Mouse (Mus musculus) urinary bladder, postnatal 4 days (tissue): ENCODE results near the gene Angptl7.

Experiments used
- DNase-seq, 2 experiments: peaks; one replicate each; pipeline ENCODE4 v3.0.0; 2021 to 2022; ENCODE audit warnings: low spot score in 2 of 2

Gene Angptl7

DNA sequence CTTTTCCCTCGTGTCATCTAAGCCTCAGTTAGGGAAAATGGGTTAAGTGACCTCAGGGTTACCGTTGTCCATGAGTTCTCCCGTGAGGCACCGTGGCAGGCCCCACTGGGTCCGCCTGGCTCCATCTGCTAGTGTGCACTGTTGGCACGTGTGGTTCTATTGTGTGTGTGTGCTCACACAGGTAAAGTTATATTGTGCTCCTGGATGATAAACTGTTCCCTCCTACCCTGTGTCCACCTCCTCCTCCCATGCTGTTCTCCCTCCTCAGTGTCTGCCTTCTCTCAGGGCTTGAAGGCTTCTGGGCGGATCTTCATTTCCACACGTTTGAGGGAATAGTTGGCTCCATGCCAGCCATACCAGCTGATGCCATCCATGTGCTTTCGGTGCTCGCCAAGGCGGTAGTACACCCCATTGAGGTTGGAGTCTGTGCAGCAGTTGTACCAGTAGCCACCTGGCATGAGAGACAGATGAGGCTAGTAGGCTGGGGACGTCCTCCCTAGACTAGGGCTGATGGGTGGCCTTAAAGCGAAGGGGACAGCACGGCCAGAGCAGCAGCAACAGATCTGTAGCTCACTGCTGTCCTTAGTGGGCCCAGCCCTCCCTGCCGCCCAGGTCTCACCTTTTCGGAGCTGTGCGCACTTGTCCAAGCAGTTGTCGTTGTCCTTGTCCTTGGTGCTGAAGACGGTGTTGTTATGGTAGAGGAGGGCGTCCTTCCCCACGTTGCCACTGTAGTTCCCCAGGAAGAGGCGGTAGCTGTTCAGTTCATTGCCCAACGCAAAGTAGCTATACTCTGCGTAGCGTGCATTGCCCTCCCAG is 4.2 kb downstream of the Angptl7 start:
- no peak for DNase-seq

DNA sequence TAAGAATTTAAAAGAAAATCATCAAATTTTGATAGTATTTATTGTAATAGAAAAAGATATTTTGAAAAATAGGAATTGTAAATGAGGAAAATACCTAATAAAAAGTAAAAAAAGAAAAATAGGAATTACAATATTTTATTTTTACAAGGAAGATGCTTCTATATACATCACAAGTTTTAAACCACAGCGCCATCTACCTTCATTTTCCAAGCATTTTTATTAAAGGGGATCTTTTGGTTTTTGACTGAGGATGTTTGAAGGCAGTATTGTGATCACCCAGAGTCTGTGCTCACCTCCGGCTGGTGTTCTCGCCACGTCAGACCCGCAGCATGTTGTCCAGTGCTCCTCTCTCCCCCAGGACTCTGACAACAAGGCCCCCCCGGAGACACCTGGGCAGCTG is 5.1 kb downstream of the Angptl7 start:
- no peak for DNase-seq

DNA sequence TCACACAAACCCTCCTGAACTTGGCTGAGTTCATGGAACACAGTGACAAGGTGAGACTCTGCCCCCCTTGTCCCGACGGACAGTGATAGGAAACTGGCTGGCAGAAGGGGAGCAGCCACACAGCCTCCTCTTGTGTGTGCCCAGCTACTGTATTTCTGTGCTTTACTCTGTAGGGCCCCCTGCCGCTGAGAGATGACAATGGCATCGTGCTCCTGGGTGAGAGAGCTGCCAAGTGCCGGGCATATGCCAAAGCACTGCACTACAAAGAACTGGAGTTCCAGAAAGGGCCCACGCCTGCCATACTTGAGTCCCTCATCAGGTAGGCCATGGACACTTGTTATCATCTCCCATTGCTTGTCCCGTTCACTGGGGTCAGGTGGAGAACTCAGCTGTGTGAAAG is 8.8 kb downstream of the Angptl7 start:
- DNase-seq: no peak

DNA sequence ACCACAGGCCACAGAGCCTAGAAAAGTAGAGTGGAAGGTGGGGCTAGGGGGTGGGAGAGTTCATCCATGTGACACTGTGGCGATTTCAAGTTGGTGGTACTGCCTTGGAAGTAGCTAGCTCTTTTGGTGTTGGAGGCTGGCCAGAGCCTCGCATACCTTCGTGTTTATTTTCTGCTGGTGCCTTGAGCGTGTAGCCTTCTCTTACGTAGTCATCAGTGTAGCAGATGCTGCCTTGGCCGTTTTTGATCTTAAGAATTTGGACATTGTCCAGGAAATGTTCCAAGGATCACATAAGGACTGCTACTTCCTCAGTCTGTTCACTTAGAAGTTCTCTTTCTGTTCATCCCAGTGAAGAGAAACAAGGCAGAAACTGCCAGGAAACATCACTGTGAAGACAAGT is 9.8 kb downstream of the Angptl7 start:
- DNase-seq: peak in 1 of 2 experiments; percentile 39

DNA sequence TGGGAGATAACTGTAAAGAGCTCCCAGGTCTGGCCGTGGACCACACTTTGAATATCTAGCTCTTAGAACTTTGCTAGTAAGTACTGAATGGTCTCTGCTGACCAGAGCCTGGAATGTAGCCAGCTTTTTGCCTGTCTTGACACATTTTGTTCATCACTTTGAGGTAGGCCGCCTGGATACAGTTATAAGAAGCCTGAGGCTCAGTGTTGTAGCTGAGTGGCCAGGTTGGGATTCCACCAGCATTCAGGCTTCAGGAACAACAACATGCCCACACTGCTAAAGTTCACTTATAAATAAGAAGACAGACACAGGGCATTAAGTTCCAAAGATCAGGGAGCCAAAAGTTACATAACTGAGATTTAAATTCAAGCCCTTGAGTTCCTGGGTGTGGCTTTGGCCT is 12.4 kb downstream of the Angptl7 start:
- no peak for DNase-seq

DNA sequence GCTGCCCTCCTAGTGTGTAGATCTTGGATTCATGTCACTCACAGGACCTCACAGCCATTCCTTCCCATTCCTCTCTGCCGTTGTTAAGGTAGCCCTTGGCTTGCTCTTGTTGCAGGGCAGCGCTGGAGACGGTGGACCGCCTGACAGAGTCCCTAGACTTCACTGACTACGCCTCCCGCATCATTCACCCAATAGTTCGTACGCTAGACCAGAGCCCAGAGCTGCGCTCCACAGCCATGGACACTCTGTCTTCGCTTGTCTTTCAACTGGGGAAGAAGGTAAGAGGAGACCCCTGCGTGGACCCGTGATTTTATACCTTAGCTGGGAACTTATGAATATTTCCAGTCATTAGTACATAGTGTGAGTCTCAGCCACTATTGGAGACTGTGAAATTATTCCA is 15.7 kb downstream of the Angptl7 start:
- DNase-seq: no peak

DNA sequence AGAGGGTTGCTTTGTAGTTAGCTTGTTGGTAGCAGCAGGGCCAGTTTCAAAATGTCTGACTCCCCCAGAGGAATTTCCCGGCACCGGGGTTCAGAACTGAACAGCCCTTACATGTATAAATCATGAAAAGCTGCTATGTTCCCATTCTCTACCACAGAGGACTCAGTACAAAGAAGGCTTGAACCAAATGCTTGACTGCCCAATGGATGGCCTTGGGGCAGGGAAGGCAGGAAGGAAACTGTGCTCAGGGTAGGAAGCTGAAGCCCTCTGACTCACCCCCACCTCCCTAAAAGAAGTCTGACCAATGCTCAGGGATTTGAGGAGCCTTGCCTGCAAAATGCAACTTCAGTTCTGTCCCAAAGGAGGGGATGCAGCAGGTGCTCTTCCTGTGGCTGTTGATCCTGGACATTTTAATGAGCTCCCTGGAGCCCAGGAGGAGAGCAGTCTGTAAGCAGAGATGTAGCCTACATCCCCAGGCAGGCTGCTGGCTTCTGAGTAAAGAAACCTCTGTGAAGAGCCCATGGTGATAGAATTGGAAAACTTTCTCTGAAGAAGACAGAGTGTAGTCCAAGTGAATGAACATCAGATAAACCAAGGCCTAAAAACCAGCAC is 18.6 kb downstream of the Angptl7 start:
- no peak for DNase-seq

DNA sequence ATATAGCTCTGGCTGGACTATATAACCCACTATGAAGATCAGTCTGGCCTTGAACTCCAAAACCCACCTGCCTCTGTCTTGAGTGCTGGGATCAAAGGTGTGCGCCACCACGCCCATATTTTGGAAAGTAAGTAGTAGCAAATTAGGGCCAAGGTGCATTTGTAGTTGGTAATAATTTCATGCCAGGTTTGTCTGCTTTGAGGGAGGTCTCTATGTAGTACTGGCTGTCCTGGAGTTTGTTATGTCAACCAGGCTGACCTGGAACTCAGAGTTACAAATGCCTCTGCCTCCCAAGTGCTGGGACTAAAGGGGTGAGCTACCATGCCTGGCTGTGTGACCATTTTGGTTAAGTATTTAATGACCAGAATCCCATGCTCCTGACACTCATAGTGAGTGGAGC is 20.0 kb downstream of the Angptl7 start:
- DNase-seq: no peak

DNA sequence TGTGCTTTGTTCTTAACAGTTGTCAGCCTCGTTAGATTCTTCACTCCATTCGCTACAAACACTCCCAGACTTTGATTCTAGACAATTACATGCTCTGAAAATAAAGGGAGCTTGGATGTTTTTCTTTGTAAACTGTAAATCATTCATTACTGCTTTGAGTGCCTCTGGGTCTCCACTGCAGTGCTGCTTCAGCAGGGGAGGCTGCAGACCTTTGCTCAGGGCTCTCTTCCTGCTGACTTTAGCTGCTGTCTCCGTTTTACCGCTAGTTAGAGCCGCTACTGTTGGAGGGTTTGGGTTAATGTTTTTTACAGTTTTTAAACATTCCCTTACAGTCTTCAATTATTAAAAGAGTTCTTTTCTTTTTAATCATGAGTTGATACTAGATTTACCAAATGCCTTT is 26.8 kb downstream of the Angptl7 start:
- DNase-seq: no peak

DNA sequence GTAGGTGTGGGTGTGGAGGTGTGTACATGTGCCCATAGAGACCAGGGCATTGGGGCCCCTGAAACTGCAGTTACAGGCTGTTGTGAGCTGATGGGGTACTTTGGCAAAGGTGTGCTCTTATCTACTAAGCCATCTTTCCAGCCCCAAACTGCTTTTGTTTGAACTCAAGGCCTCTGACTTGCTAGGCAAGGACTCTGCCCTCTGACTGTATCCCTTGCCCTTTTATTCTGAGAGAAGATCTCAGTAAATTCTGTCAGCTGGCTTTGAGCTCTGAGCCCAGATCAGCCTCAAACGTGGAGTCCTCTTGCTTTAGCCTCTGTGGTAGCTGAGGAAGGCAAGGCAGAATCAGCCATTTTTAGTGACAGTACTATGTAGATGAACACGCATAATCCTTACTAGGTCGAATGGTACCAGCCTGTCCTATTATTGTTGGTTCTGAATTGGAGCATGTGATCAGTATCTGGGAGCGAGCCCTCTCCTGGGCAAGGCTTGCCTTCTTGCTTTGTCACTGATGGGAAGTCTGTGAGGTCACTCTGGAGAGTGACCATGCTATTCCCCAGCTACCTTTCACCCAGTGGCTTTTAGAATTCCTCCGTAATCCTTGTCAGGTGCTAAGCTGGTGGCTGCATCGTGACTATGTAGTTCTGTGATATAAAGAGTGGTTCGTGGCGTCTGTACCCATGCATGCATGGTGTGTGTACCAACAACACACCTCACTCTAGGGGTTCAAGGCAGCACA is 27.7 kb downstream of the Angptl7 start:
- no peak for DNase-seq

DNA sequence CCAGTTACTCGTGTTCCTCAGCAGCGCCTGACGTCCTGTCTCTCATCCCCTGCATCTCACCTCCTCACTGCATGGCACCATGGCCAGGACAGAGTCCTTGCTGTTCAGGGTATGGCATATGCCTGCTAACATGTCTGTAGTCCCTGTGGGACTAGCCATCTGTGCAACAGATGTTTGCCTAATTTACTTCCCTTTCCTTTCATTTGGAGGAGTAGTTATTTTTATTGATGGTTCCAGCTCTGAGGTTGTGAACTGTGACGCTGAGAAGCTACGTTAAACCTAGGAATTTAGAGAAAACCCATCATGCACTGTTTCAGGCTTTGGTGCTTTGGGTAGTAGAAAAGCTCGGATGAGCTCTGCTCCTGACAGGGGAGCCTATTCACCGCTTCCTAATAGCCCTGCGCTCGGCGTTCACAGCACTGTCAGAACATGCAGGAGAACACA is 28.9 kb downstream of the Angptl7 start:
- no peak for DNase-seq

DNA sequence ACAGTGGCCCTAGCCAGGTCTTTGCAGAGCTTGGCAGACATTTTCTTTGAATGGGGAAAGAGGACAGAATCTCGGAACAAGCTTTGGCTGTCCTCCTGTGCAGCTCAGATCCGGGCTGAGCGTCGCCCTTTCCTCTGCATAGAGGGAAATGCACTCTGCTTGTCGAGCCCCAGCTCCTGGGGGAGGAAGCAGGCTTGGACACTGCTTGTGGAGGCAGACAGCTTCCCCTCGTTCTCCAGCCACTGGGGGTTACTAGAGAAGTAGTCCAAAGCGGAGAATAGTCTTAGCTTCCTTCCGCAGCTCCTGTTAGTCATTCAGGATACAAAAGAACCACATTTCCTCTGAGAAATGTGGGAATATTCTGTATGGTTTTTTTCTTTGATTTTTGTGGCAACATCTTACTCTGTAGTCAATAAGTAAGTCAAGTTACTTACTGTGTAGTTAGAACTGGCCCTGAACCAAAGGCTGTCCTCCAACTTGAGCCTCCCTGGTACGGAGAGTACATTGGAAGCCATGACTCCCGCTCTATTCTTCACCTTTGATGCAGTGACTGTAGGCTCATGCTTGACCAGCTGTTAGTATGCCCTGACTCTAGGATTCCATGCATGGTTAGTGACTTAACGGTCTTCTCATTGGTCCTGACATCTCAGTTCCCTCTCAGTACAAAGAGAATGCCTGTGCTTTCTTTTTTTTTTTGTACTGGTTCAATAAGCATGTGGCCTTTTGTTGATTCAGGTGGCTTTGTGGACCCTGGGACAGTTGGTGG is 30.6 kb downstream of the Angptl7 start:
- DNase-seq: no peak

DNA sequence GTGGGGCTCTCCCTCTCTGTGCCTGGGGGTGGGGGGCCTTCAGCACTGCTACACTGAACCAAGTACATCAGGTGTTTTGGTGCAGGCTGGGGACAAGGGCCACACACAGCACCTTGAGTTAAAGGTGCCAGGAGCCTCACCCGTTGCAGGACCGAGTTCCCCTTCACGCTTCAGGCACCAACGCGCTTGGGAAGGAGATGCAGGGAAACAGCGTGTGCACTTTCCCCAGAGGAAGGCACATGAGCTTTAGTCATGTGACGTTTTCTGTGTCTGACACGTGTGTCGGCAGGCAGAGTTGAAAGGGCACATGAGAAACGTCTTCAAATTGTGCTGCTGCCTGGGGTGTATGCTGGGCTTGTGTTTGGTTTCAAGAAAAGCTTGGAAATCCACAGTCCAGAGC is 31.9 kb downstream of the Angptl7 start:
- no peak for DNase-seq

DNA sequence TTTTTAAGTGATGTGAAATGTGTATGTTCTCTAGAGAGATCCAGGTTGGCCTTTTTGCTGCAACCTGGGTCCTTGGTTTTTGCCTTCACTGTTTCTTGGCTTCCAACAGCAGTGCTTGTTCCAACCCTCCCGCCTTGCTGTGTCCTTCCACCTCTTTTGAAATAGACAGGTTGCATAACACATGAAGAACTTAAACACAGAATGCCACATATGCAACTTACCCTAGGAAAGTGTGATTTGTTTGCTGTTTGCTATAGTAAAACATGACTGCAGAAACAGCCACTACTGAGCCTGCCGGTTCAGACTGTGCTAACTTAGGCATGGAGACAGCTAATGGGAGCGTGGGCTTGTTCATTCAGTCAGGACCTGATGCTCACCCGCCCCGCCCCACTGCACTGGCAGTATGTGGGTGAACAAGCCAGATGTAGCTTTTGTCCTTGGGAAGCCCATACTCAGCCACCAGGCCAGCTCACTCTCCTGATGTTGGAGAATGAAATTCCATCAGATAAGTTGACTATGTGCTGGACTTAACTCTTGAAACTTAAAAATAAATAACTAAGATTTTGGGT is 33.7 kb downstream of the Angptl7 start:
- no peak for DNase-seq

DNA sequence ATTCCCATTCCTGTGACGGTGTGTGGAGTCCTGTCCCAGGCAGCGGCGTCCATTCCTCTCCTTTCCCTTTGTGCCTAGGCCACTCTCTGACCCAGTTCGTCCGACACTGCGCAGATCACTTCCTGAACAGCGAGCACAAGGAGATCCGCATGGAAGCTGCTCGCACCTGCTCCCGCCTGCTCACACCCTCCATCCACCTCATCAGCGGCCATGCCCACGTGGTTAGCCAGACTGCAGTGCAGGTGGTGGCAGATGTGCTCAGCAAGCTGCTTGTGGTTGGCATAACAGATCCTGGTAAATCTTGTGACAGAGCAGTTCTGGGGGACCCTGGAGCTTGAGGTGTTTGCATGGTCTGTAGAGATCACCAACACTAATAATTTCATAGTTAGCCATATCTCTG is 35.4 kb downstream of the Angptl7 start:
- no peak for DNase-seq

DNA sequence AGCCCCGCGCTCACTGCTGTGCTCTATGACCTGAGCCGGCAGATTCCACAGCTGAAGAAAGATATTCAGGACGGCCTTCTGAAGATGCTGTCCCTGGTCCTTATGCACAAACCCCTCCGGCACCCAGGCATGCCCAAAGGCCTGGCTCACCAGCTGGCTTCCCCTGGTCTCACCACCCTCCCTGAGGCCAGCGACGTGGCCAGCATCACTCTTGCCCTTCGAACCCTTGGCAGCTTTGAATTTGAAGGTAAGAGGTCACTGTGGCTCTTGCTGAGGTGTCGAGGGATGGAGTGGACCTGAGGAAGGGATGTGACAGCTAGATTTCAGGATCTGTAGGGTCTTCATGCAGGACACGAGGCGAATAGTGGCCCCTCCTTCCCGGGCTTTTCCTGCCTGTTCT is 36.0 kb downstream of the Angptl7 start:
- no peak for DNase-seq

DNA sequence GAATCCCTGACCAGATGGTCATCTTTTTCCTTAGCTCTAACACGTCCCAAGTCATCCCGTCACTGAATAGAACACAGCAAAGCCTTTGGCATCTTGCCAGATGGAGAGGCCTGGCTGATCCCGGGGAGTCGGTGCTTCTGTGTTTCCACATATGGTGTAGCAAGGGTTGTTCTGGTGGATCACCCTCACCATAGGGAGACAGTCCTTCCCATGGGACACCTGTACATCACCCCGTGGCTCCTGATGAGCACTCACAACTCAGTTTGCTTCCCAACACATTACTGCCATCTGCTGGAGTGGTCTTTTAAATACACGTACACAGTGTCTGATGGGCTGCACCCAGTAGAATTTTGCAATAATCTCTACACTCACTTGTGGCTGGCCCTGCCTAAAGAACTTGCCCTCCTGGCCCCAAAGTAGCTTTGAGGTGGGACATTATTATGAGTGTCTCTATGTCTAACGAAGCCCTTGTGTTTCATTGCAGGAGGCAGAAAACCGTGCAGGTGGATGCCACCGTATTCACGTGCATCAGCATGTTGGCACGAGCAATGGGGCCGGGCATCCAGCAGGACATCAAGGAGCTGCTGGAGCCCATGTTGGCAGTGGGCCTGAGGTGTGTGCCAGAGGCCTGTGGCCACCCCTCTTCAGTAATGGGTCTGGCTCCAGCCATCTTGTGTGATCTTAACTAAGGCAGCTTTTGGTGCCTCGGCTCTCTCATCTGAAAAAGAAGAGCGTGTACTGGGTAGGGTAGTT is 36.9 kb downstream of the Angptl7 start:
- no peak for DNase-seq

DNA sequence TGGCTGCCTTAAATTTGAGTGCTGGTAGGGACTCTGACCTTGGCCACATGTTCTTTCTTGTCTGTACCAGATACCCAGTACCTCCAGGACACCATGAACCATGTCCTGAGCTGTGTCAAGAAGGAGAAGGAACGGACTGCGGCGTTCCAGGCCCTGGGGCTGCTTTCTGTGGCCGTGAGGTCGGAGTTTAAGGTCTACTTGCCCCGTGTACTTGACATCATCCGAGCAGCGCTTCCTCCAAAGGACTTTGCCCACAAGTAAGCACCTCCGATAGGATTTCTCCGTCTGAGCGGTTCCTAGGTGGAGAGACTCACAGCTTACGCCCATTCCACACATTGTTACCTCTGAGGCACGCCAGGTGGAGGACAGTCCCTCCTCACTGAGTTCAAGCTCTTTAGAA is 37.5 kb downstream of the Angptl7 start:
- DNase-seq: no peak

DNA sequence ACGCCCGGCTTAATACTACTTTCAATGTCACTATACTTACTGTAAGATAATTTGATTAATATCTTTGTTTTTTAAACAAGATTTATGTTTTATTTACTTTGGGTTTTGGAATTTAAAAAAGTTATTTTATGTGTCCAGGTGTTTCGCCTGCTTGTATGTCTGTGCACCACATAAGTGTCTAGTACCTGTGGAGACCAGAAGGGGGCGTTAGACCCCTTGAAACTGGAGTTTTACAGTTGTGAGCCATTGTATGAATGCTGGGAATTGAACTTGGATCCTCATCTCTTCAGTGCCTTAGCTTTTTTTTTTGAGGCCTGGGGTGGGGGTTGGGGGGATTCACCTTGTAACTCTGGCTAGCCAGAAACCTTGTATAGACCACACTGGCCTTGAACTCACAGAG is 38.5 kb downstream of the Angptl7 start:
- DNase-seq: no peak

DNA sequence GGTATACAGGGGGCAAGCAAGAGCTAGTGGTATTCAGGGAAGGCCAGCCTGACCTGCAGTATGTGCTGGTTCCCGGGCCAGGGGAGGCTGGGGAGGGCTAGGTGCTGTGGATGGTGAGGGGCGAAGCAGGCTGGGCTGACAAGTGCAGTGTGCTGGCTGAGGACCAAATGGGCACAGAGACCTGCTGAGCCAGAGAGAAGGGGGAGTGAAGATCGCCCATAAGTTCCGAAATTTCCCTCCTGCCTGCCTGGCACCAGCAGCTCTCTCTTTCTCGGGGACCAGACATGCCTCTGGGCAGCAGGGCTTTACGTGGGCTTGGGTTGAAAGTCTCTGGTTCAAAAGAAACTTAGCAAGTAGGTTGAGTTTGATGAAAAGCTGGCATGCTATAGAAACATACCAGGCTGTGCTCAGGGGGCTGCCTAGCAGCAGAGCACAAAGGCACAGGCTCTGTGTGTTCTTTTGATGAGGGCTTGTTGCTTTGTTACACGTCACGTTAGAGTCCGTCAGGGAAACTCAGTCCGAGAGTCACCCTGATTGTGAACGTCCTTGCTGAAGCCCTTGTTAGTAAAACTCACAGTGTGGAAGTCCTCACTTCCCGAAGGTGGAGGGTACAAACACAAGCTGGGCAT is 39.5 kb downstream of the Angptl7 start:
- DNase-seq: no peak
